Mouse (Mus musculus) E14TG2a.4 (cell line): ENCODE data around the gene Ube2h.
A peak's percentile ranks its signal among the peaks of the same experiment; 100 is the strongest.

ENCODE experiments used
- H3K27me3 ChIP-seq: 2 replicates; pipeline ENCODE4 v1.6.1; 2014; ENCODE audit warnings: low read length, control low read depth; ENCODE audit not compliant: insufficient read depth
- H3K36me3 ChIP-seq: 2 replicates; pipeline ENCODE4 v1.6.1; 2014; ENCODE audit warnings: low read length, control low read depth; ENCODE audit not compliant: insufficient read depth
- H3K4me1 ChIP-seq: replicated peaks from 2 replicates; pipeline ENCODE4 v1.6.1; 2014; ENCODE audit warnings: low read depth, low read length, control low read depth
- H3K4me3 ChIP-seq: replicated peaks from 2 replicates; pipeline ENCODE4 v1.5.1; 2014; ENCODE audit warnings: mild to moderate bottlenecking, low read length
- H3K9me3 ChIP-seq: 2 replicates; pipeline ENCODE4 v1.6.1; 2014; ENCODE audit warnings: low read length, control low read depth
- CTCF ChIP-seq: conservative IDR thresholded peaks from 2 replicates; pipeline ENCODE4 v1.5.1; 2014; ENCODE audit warnings: low read length
- NANOG ChIP-seq: IDR thresholded peaks from 2 replicates; pipeline ENCODE4 v1.6.1; 2014; ENCODE audit warnings: borderline replicate concordance, low read length, mixed read lengths
- POU5F1 ChIP-seq: IDR thresholded peaks from 2 replicates; pipeline ENCODE4 v1.6.1; 2014; ENCODE audit warnings: low read length, borderline replicate concordance

Ube2h gene

GRCm38 (mm10) chr6:30166349-30166748, 138.0 kb downstream of the Ube2h start:
- H3K36me3 ChIP-seq: peaks cover 68% of the 10 kb centered on the region
- H3K27me3 ChIP-seq: no peaks in the 10 kb centered on the region
- H3K4me3 ChIP-seq: peak overlapping the region; percentile 67
- H3K4me1 ChIP-seq: peaks cover 95% of the 10 kb centered on the region
- no peaks in the 10 kb centered on the region for H3K9me3 ChIP-seq
- TF ChIP-seq NANOG (no peak), CTCF (no peak), POU5F1 (no peak)

DNA sequence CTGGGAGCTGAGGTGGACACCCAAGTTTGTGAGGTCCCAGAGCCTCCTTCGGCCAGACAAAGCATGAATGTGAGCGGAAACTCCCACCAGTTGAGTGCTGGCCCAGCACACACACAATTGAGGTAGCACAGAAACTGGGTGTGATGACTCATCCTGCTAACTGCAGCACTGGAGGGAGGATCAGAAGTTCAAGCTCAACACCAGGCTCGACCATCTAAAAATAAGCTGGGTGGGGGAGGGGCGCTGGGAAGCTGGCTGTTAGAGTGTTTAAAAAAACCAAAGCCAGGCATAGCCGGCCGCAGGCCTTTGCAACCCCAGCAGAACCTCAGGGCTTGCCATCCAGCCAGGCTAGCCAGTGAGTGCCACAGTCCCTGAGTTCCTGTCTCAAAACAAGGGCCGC, 142.2 kb downstream of the Ube2h start:
- peak overlapping the region; percentile 56; the same call in 1 of the 2 replicates for H3K4me3 ChIP-seq
- no peak for TF ChIP-seq CTCF
- no peak for TF ChIP-seq POU5F1
- TF ChIP-seq NANOG: no peak
- H3K27me3 ChIP-seq: no peaks in the 10 kb centered on the region
- H3K9me3 ChIP-seq: no peaks in the 10 kb centered on the region
- peaks cover 90% of the 10 kb centered on the region for H3K4me1 ChIP-seq
- H3K36me3 ChIP-seq: peaks cover 37% of the 10 kb centered on the region

GRCm38 (mm10) chr6:30161618-30162017, 142.7 kb downstream of the Ube2h start:
- peaks cover 37% of the 10 kb centered on the region for H3K36me3 ChIP-seq
- H3K4me1 ChIP-seq: peaks cover 90% of the 10 kb centered on the region
- TF ChIP-seq CTCF (no peak), NANOG (no peak), POU5F1 (no peak)
- no peaks in the 10 kb centered on the region for H3K9me3 ChIP-seq
- peak overlapping the region; percentile 56 for H3K4me3 ChIP-seq
- no peaks in the 10 kb centered on the region for H3K27me3 ChIP-seq
